Mouse (Mus musculus) heart, adult 2 months (tissue): ENCODE measurements around the gene Ptms.

Experiments used
- CTCF ChIP-seq: fragments of 200-600 bp; IDR thresholded peaks from 2 replicates; pipeline ENCODE4 v1.8.1; 2022; ENCODE audit warnings: antibody characterized with exemption, mild to moderate bottlenecking, moderate library complexity
- EP300 ChIP-seq: fragments of 200-500 bp; IDR thresholded peaks from 2 replicates; pipeline ENCODE4 v1.6.1; 2011; ENCODE audit warnings: low read depth, low read length, control low read depth; ENCODE audit not compliant: insufficient read depth
- POLR2A ChIP-seq: fragments of 200-500 bp; IDR thresholded peaks from 2 replicates; pipeline ENCODE4 v1.6.1; 2011; ENCODE audit warnings: mild to moderate bottlenecking, low read depth, low read length, control low read depth; ENCODE audit not compliant: insufficient read depth

GRCm38 (mm10) chr6:124938554-124938953 is 18.7 kb upstream of the Ptms start:
- no peak for TF ChIP-seq CTCF
- no peak for TF ChIP-seq EP300
- no peak for TF ChIP-seq POLR2A
